Mouse (Mus musculus): ENCODE measurements around the gene Dnajc25.

The Dnajc25 gene

GRCm38 (mm10) chr4:58994762-58995161, at the start of gene Dnajc25:
Gene Dnajc25 (plus strand): TSS chr4:58995062.
- DNase-seq (ENCODE audit: extremely low spot score, low read depth, low spot score), result no peak

GRCm38 (mm10) chr4:58948391-58948790, 46.5 kb upstream of the Dnajc25 start:
- DNase-seq (ENCODE audit: extremely low spot score, low read depth, low spot score), result no peak

GRCm38 (mm10) chr4:58952630-58953029, 42.2 kb upstream of the Dnajc25 start:
- DNase-seq (ENCODE audit: extremely low spot score, low read depth, low spot score), result no peak

DNA sequence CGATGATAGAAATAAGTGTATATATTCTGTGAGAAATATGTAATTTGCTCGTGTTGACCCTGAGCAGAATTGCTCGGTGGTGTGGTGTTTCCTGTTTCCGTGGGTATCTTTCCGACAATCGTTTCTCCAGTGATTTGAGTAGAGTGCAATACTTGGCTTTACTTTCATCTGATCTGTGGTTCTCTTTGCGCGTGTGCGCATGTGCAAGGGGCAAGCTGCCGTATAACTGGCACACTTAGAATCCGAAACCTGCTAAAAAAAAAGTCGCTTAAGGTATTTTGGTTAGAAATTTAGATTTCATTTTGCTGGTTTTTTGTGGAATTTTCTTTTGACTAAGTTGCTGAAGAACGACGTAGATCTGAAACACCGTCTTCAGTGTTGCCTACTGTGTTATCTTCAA, 33.1 kb upstream of the Dnajc25 start:
- no peak for DNase-seq (ENCODE audit: extremely low spot score, low read depth, low spot score)

GRCm38 (mm10) chr4:58963271-58963670, 31.6 kb upstream of the Dnajc25 start:
- no peak for DNase-seq (ENCODE audit: extremely low spot score, low read depth, low spot score)

DNA sequence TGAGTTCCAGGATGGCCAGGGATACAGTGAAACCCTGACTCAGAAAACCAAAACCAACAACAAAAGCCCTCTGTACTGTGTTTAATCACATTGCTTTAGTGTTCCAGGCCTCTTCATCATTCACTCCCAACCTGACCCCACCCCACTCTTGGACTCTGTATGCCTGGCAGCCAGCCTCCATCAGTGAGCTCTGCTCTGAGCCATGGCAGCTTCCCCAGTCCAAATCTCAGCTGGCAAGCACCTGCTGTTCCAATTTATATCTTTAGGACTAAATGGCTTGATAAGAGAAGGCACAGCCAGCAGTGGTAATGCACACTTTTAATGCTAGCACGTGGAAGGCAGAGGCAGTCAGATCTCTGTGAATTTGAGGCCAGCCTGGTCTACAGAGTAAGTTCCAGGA, 29.7 kb upstream of the Dnajc25 start:
- no peak for DNase-seq (ENCODE audit: extremely low spot score, low read depth, low spot score)

DNA sequence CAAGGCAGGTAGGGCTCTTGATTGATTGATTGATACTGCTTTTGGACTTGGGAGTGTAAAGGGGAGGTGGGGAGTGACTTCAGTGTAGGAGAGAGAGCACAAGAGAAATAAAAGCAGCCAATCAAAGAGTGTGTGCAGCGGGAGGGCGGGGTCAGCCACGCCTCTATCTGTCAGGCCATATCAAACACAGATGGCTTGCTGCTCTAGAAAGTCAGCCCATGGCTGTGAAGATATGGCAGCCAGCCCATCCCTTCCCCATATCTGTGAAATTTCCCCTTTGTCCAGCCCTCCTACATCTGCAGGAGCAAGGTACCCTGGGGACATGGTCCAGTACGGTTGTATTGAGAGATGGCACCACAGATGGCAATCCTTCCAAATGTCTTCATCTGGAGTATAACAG, 24.2 kb upstream of the Dnajc25 start:
- no peak for DNase-seq (ENCODE audit: extremely low spot score, low read depth, low spot score)

GRCm38 (mm10) chr4:58975711-58976110, 19.2 kb upstream of the Dnajc25 start:
- DNase-seq (ENCODE audit: extremely low spot score, low read depth, low spot score), result no peak

DNA sequence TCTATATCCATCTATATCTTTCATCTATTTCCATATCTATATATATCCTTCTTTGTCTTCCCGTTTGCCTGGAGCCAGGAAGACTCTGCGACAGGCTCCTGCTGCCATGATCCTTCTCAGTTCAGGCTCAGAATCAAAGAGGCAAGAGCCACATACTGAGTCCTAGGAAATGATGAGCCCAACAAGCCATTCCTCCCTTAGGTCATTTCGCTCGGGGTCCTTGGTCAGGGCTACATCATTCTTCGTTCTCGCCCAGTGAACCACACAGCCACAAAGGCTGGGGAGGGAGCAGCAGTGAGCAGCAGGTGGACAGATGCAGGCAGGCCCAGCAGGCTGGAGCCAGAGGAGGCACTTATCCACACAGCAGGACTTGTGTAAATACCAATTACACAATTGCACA, 13.4 kb upstream of the Dnajc25 start:
- DNase-seq (ENCODE audit: extremely low spot score, low read depth, low spot score), result no peak

DNA sequence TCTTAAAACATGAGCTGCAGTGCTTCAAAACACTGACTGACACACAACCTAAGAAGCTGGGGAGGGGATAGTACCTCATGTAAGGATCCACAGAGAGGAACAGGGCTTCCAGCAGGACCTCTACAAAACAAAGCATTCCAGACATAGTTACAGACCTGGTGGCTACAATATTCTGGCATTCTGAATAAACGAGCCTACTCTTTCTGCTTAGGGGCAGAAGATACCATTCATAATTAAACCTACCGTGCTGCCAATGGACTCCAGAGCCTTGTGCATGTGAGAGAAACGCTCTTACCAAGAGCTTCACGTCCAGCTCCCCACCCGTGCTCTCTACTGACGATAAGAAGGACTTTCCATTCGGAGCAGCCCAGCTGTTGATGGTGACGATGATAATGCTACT, 12.1 kb upstream of the Dnajc25 start:
- DNase-seq (ENCODE audit: extremely low spot score, low read depth, low spot score), result no peak

DNA sequence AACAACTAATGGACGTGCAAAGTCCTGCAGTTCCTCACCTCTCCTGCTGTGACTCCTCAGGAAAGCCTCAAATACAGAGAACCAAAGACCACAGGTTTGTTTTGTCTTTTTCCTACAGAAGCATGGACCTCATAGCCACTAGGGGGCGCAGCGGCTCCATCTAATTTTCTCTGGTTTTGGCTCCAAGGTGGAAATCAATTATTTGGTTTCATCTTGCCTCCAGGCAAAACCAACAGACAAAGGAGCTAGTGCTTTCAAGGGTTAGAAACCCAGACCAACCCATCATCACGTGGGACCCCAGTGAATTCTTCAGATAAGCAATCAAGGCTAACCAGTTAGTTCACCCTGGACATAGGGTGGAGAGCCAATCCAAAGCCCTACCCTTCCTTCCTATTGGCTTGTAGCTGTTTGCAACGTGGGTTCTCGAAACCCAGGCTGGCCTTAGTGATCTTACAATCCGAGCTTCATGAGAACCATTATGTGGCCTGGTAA, 9.7 kb upstream of the Dnajc25 start:
- no peak for DNase-seq (ENCODE audit: extremely low spot score, low read depth, low spot score)

DNA sequence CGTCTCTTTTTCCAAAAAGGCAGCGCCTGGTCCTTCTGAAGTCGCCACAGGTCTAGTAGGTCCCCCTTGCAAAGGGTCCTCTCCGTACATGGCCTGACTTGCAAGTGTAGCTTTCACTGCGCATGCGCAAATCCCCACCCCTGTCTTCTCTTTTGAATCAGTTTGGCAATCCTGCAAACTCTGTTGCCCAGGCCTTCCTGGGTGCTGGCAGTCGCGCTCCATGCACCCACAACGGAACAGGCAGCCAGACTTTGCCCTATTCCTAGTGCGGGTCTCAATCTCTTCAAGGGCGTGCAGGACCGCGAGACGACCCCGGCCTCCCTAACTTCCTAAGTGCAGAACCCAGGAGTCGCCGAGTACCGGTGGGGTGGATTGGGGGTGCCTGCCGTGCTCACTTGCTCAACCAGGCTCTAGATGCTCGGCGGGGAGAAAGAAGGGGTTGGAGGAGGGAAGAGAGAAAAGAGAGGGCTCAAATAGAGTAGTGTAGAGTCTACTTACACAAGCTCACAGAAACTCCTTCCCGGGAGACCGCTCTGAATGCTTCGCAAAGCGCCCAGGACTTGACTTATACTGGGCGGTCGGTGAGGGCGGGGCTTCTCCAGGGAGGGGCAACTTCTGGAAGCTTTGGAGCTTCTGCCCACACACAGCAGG, 8.2 kb upstream of the Dnajc25 start, which contains the start of gene Ptgr1:
Gene Ptgr1, minus strand, starts transcription at position 580 of the 651 bp plus-strand sequence.
- DNase-seq (ENCODE audit: extremely low spot score, low read depth, low spot score), result no peak

GRCm38 (mm10) chr4:58989303-58989898, 5.5 kb upstream of the Dnajc25 start:
- DNase-seq (ENCODE audit: extremely low spot score, low read depth, low spot score), result no peak

GRCm38 (mm10) chr4:58990609-58991434, 4.0 kb upstream of the Dnajc25 start:
- DNase-seq (ENCODE audit: extremely low spot score, low read depth, low spot score), result no peak

DNA sequence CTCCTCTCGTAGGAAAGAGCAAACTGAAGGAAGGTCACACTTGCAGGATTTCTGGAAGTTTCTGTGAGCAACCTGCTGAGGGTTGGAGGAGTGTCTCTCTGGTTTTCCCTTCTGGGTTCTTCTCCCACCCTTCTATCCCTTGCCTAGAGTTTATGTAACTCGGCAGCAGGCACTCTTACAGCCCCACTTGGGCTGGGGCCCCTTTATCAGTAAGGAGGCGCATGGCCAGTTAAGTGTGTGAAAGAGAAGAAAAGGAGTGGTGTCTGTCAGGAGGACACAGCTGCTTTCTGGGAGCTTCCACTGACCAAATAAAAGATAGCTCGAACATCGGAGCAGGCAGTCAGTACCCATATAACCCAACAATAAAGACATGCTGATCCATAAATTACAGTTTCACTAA, 2.7 kb upstream of the Dnajc25 start:
- DNase-seq (ENCODE audit: extremely low spot score, low read depth, low spot score), result no peak

DNA sequence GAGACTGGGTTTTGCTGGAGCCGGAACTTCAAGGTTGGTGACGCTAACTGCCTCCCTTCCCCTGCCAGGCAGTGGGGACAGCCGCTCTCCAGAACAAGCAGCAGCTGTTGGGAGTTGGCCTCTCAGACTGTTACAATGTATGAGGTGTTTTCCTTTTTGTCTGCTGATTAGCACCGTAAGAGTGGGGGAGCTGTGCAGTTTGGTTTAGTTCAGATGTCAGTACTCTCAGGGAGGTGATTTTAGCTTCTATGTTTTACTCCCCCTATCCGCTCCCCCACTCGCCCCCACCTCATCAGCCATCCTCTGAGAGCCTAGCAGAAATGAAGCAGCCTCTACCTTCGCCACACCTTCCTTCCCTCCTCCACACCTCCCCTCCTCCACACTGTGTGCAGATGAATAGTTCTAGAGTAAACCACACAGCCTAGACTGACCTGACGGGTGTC, 410 bp downstream of the Dnajc25 start:
- no peak for DNase-seq (ENCODE audit: extremely low spot score, low read depth, low spot score)

DNA sequence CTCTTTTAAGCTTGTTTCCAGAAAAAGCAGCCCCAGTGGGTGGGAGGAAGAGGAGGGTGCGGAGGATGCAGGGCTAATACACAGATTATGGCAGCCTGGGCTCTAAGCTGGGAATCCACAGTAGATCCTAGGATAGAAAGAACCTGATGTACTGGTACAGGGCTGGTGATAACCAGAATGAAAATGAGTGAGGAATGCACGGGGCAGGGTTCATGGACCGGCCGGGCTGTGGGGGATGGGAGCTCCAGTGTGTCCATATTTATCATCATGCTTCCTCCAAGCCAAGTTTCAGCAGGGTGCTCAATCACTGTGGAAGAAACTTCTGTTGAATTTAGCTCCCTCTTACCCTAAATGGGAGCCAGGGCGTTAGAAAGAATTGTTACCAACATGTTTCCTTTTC, 2.2 kb downstream of the Dnajc25 start:
- no peak for DNase-seq (ENCODE audit: extremely low spot score, low read depth, low spot score)

DNA sequence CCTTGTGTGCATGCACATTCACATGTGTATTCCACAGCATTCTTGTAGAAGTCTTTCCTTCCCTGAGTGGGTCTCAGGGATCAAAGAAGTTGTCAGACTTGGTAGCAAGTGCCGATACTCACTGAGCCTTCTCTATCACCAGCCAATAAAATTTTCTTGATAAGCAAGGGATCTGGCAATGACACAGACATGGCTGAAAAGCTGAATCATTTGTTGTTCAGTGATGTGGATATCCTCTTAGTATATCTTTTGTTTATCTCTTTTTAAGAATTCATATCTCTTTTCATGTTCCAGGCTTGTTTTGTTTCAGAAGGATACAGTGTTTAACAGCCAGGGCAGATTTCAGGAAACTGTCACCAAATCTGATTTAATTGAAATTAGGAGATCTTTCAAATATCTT, 3.8 kb downstream of the Dnajc25 start:
- DNase-seq (ENCODE audit: extremely low spot score, low read depth, low spot score), result no peak

DNA sequence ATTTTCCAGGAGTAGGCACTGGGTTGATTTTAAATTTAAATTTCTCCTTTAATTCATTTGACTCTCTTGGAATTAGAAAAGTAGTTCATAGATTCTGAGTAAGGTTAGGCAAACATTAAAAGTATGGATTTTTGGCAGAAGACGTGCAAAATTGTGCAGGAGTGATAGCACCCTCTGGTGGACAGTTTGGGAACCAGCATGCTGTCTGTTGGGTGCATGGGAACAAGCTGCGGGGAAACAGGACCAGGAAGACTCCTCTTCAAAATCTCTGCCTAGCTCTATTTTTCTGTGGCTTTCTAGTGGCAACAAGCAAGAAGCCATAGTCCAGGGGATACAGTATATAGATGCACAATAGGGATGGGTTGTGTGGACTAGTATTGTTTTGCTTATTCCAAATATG, 4.8 kb downstream of the Dnajc25 start:
- DNase-seq (ENCODE audit: extremely low spot score, low read depth, low spot score), result no peak

GRCm38 (mm10) chr4:59000614-59001013, 5.8 kb downstream of the Dnajc25 start:
- no peak for DNase-seq (ENCODE audit: extremely low spot score, low read depth, low spot score)

GRCm38 (mm10) chr4:59002948-59003805, 8.3 kb downstream of the Dnajc25 start, which contains the start of gene Gm20503:
Gene Gm20503 (plus strand): TSS chr4:59003210.
- no peak for DNase-seq (ENCODE audit: extremely low spot score, low read depth, low spot score)

Data from hindlimb bud, embryonic 11.5 days (tissue).